ENCODE assay signal across 8 mouse cellular contexts in the genomic region with DNA sequence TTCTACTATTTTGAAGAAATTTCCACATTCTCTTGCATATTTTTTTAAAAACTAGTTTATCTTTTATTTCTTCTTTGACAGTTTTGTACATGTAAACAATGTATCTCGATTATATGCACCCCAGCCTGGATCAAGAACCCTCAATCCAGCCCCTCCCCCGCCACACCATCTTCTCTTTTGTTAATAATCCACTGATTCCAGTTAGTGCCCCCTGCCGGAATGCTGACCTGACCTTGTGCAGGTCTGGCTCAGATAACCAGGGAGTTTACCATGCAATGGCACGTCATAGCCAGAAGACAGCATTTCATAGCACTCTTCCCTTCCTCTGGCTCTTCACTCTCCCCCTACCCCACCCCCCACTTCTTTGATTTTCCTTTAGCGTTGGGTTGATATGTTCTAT. TPM values are rescaled to one million over a fixed set of nuclear protein-coding genes. Genes with fewer than 3 reads are reported as not detected.
DNase-seq lines count a peak whose midpoint lies in the region; ATAC-seq and TF ChIP-seq lines count a peak whose summit lies in the region.

No protein-coding gene starts in this region.

- no peak for TF ChIP-seq EP300 in stomach, postnatal 0 days (optimal IDR thresholded peaks at IDR 0.05)

- no peaks in the 10 kb centered on the region for H3K9me3 ChIP-seq in heart, embryonic 11.5 days (replicated peaks; ENCODE audit: control insufficient read depth, low read length)
- no peaks in the 10 kb centered on the region for H3K9me3 ChIP-seq in embryonic facial prominence, embryonic 10.5 days
- H3K9me3 ChIP-seq in lung, embryonic 15.5 days: no peaks in the 10 kb centered on the region
- H3K9me3 ChIP-seq in stomach, postnatal 0 days (ENCODE audit: control insufficient read depth, low read length): no peaks in the 10 kb centered on the region

- peak overlapping the region; percentile 76 for H3K4me2 ChIP-seq in heart, embryonic 11.5 days
- peak overlapping the region; percentile 72 for H3K4me2 ChIP-seq in lung, embryonic 15.5 days
- H3K4me2 ChIP-seq in stomach, postnatal 0 days (replicated peaks; ENCODE audit: low read depth): peak overlapping the region; percentile 47

- H3K27me3 ChIP-seq in heart, embryonic 11.5 days (ENCODE audit: control insufficient read depth, insufficient read depth, low read length): no peaks in the 10 kb centered on the region
- 0 out of 2 replicates have a peak, but pooled peaks cover 11% of the 10 kb centered on the region for H3K27me3 ChIP-seq in embryonic facial prominence, embryonic 10.5 days (replicated peaks; ENCODE audit: low read depth, poor library complexity, severe bottlenecking)
- no peaks in the 10 kb centered on the region for H3K27me3 ChIP-seq in lung, embryonic 15.5 days
- no peaks in the 10 kb centered on the region for H3K27me3 ChIP-seq in stomach, postnatal 0 days (ENCODE audit: control insufficient read depth, insufficient read depth, low read length)

- H3K4me3 ChIP-seq in heart, embryonic 11.5 days (ENCODE audit: low read depth, low read length): peak overlapping the region; percentile 53
- peak overlapping the region; percentile 64 for H3K4me3 ChIP-seq in embryonic facial prominence, embryonic 10.5 days
- H3K4me3 ChIP-seq in lung, embryonic 15.5 days: peak overlapping the region; percentile 51
- peak overlapping the region; percentile 39 for H3K4me3 ChIP-seq in stomach, postnatal 0 days (ENCODE audit: low read depth, low read length)

- peak; percentile 50 for TF ChIP-seq CTCF in stomach, postnatal 0 days (IDR thresholded peaks at IDR 0.05; ENCODE audit: low read depth)

- no peaks in the 10 kb centered on the region for H3K4me1 ChIP-seq in heart, embryonic 11.5 days (ENCODE audit: control insufficient read depth, insufficient read depth, low read length)
- H3K4me1 ChIP-seq in embryonic facial prominence, embryonic 10.5 days: peaks cover 9% of the 10 kb centered on the region
- no peaks in the 10 kb centered on the region for H3K4me1 ChIP-seq in lung, embryonic 15.5 days
- H3K4me1 ChIP-seq in stomach, postnatal 0 days (replicated peaks; ENCODE audit: control insufficient read depth, insufficient read depth): no peaks in the 10 kb centered on the region

- WGBS in heart, embryonic 11.5 days (ENCODE audit: insufficient replicate concordance): 29% methylated on average over 5 of the region's 5 CpGs
- WGBS in embryonic facial prominence, embryonic 10.5 days: 33% methylated on average over 5 of the region's 5 CpGs
- WGBS in lung, embryonic 15.5 days: 23% methylated on average over 5 of the region's 5 CpGs
- WGBS in stomach, postnatal 0 days: 21% methylated on average over 5 of the region's 5 CpGs

- no peak overlapping the region for H3K9ac ChIP-seq in heart, embryonic 11.5 days (ENCODE audit: low read depth, low read length)
- H3K9ac ChIP-seq in lung, embryonic 15.5 days: no peak overlapping the region
- no peak overlapping the region for H3K9ac ChIP-seq in stomach, postnatal 0 days (ENCODE audit: low read length)

- H3K36me3 ChIP-seq in heart, embryonic 11.5 days (ENCODE audit: control insufficient read depth, insufficient read depth, low read length): no peaks in the 10 kb centered on the region
- H3K36me3 ChIP-seq in embryonic facial prominence, embryonic 10.5 days (replicated peaks): no peaks in the 10 kb centered on the region
- H3K36me3 ChIP-seq in lung, embryonic 15.5 days: no peaks in the 10 kb centered on the region
- no peaks in the 10 kb centered on the region for H3K36me3 ChIP-seq in stomach, postnatal 0 days (ENCODE audit: control insufficient read depth, insufficient read depth, low read length)

- no peak overlapping the region for H3K27ac ChIP-seq in heart, embryonic 11.5 days (ENCODE audit: low read depth, low read length)
- H3K27ac ChIP-seq in embryonic facial prominence, embryonic 10.5 days (replicated peaks): no peak overlapping the region
- no peak overlapping the region for H3K27ac ChIP-seq in lung, embryonic 15.5 days
- no peak overlapping the region for H3K27ac ChIP-seq in stomach, postnatal 0 days (replicated peaks)

- no peak for ATAC-seq in heart, embryonic 11.5 days (replicated peaks; ENCODE audit: insufficient number of reproducible peaks, low FRiP score, low TSS enrichment)
- 0 out of 2 replicates have a peak, but pooled peaks have one; percentile 4 for ATAC-seq in lung, embryonic 15.5 days (ENCODE audit: borderline replicate concordance, extremely low read depth, low FRiP score, low TSS enrichment)
- no peak for ATAC-seq in stomach, postnatal 0 days (ENCODE audit: low FRiP score, low TSS enrichment)

- DNase-seq in heart, adult 9 months (ENCODE audit: low spot score in 2 of 2): no peak
- peak; percentile 50 for DNase-seq in embryonic facial prominence, embryonic 10.5 days (ENCODE audit: low spot score)
- peak; percentile 58 for DNase-seq in kidney, adult 11 months
- peak; percentile 36 for DNase-seq in stomach, postnatal 0 days (ENCODE audit: low spot score)
- DNase-seq in layer of hippocampus, postnatal 36 days: no peak
- DNase-seq in layer of hippocampus, adult 11-12 months (ENCODE audit: low spot score): no peak

RNA-seq across cellular contexts. Expression of a gene that starts 0.6 kb away (rescaled TPM):
- polyA plus RNA-seq in heart, embryonic 11.5 days (2014; fragmentation: Nextera tagmentation; extraction: Ambion mirVana): 0.17 TPM in 1 of 2 replicates, not detected in the other
- not detected in 2 replicates for polyA plus RNA-seq in embryonic facial prominence, embryonic 10.5 days (2016; fragmentation: Nextera tagmentation; extraction: Ambion mirVana)
- polyA plus RNA-seq in lung, embryonic 15.5 days (2015; fragmentation: Nextera tagmentation; extraction: Ambion mirVana): 0.34 and 0.39 TPM in 2 replicates
- 0.07 and 0.11 TPM in 2 replicates for polyA plus RNA-seq in stomach, postnatal 0 days (2015; fragmentation: Nextera tagmentation; extraction: Ambion mirVana)
- total RNA-seq in layer of hippocampus, postnatal 36 days (2021): under 1 TPM; 0.20 to 0.68 TPM

RNA-seq across cellular contexts. Expression of a gene that starts 9.1 kb away (rescaled TPM):
- 0.15 TPM in 1 of 2 replicates, not detected in the other for polyA plus RNA-seq in heart, embryonic 11.5 days (2014; fragmentation: Nextera tagmentation; extraction: Ambion mirVana)
- polyA plus RNA-seq in embryonic facial prominence, embryonic 10.5 days (2016; fragmentation: Nextera tagmentation; extraction: Ambion mirVana): 0.16 and 0.24 TPM in 2 replicates
- polyA plus RNA-seq in lung, embryonic 15.5 days (2015; fragmentation: Nextera tagmentation; extraction: Ambion mirVana): 0.19 and 0.31 TPM in 2 replicates
- 3.0 and 4.6 TPM in 2 replicates for polyA plus RNA-seq in stomach, postnatal 0 days (2015; fragmentation: Nextera tagmentation; extraction: Ambion mirVana)
- 1 to 10 TPM in 1 of 2 experiments, under 1 TPM in 1; 1.00 to 1.6 TPM for total RNA-seq in layer of hippocampus, postnatal 36 days (2021)

Comparison
In these comparisons a context has a peak if more than half of its experiments do, and no peak if none do; other contexts are left out.
1. DNase-seq: peak in embryonic facial prominence, embryonic 10.5 days (single experiment), kidney, adult 11 months (single experiment) and stomach, postnatal 0 days (single experiment); none in heart, adult 9 months (0 of 2), layer of hippocampus, postnatal 36 days (0 of 2) and layer of hippocampus, adult 11-12 months (single experiment).
2. Peak in every context shown above with its lines, with median percentiles within 50 percentile points of each other: H3K4me2 ChIP-seq and H3K4me3 ChIP-seq.